Mouse (Mus musculus): ENCODE measurements around the gene Nr1i2. TPM values are rescaled to one million over a fixed set of nuclear protein-coding genes. Genes with fewer than 3 reads are reported as not detected.

Nr1i2 gene
- total RNA-seq, 2 experiments from 2014 or later: not detected

DNA sequence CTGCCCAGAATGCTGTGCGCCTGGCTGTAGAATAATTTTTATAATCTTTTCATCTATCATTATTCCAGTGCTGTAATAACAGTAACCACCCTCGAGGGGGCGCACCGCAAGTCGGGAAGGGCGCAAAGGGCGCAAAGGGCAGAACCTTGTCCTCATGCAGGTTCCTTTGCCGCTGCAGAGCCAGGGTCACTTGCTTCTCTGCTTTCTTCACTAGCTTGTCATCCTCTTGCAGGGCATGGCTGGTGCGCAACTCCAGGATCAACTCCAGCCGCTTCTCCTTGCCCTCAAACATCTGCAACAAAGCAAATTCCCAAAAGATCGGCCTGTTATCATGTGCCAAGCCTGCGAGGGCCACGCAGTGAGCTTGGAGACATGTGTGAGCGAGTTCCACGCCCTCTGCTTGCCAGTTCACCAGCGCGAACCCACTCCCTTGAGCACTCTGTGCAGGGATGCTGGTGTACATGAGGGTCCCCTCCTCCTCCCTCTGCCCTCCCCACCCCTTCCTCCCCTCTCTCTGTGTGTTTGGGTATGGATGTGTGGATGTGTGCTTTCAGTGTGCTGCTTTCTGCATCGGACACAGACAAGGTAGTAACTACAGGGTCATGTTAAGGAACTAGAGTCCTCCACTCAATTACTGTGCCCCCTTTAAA is 12.1 kb upstream of the Nr1i2 start:
- peak; percentile 73 for TF ChIP-seq CTCF (conservative IDR thresholded peaks at IDR 0.05)
- no peak overlapping the region for H3K4me3 ChIP-seq
- H3K27ac ChIP-seq: no peak overlapping the region
- no peak for DNase-seq (ENCODE audit: low spot score in 2 of 2)

DNA sequence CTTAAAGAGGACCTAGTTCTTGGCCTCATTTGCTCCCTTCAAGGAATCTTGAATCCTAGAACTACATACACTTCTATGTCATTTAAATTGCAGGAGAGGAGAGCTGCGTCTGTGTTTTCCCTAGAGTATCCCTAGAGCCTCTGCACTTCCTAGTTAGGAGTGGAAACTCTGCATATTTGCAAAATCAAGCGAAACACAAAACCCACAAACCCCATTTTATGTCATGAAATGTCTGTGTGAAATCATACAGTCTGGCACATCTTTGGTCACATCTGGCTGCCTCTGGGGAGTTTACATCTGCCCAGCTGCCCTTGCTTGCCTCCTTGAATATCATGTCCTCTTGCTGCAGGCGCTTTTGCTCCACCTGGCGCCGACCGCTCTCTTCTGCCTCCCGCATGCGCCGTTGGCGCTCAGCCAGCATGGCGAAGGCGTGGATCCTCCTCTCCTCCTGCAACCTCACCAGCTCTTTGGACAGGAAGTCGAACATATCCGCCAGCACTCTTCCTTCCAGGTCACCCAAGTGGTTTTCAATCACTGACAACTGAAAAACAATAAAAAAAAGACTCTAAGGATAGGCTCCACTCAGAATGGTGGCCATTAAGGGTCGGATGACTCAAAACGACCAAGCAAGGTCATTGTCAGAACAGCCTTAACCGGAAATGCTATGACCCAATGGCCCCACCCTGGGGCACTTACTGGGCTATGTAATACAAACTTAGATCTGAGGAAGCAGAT is 10.0 kb upstream of the Nr1i2 start:
- no peak overlapping the region for H3K27ac ChIP-seq
- no peak for TF ChIP-seq CTCF (conservative IDR thresholded peaks at IDR 0.05)
- DNase-seq (ENCODE audit: low spot score in 2 of 2): no peak
- H3K4me3 ChIP-seq: no peak overlapping the region

GRCm38 (mm10) chr16:38302367-38302766 is 7.7 kb upstream of the Nr1i2 start:
- DNase-seq (ENCODE audit: low spot score in 2 of 2): no peak
- Histone ChIP-seq H3K27ac (no peak overlapping the region), H3K4me3 (no peak overlapping the region)
- TF ChIP-seq CTCF (conservative IDR thresholded peaks at IDR 0.05): no peak

DNA sequence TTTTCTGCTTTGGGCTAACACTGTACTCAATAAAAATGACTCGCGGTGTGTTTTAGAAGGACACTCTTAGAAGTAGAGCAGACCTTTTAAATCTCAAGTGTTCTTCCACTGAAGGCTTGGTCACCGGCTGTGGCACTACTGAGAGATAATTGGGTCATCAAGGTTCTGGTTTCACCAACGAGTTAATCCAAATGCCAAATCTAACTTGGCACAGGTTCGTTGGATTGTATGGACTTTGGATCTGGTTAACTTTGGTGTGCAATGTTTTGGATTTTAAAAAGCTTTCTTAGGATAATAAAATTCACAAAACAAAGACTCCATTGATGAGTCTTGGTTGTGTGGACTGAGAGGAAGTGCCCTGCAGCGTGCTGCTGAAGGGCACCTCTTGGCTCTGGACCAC is 3.8 kb upstream of the Nr1i2 start:
- Histone ChIP-seq H3K27ac (no peak overlapping the region), H3K4me3 (no peak overlapping the region)
- no peak for DNase-seq (ENCODE audit: low spot score in 2 of 2)
- TF ChIP-seq CTCF (conservative IDR thresholded peaks at IDR 0.05): no peak

DNA sequence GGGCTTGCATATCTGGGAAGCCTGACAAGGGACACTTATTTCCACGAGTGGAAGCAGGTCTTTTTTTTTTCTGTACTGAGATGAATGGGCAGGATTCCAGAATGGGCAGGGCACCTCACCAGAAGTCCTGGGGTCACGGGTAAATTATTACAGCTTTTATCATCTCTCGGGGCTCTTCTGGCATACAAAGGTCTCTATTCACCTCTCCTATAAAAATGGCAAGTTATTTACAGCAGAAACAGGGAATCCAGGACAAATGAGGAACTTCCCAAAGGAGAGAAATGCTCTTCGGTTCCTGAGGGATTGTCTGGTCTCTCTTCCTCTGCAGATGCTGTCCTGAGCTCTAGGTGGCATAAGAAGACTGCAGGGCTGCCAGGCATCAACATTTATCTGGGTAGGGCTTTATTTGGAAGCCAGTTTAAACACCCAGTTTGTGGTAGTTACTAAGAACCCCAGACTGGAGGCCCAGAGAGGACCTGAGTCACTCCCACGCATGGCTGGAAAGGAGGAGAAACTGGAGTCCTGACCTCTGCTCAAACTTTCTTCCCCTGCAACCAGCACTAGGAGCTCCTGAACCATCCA is 816 bp upstream of the Nr1i2 start:
- no peak overlapping the region for H3K4me3 ChIP-seq
- H3K27ac ChIP-seq: no peak overlapping the region
- no peak for DNase-seq (ENCODE audit: low spot score in 2 of 2)
- TF ChIP-seq CTCF (conservative IDR thresholded peaks at IDR 0.05): peak; percentile 72

- H3K27ac ChIP-seq: no peak overlapping the region
- no peak overlapping the region for H3K4me3 ChIP-seq
- no peak for DNase-seq (ENCODE audit: low spot score in 2 of 2)
- TF ChIP-seq CTCF (conservative IDR thresholded peaks at IDR 0.05): no peak
Observed at GRCm38 (mm10) chr16:38290151-38290550, 4.5 kb downstream of the Nr1i2 start.

- TF ChIP-seq CTCF (conservative IDR thresholded peaks at IDR 0.05): no peak
- H3K4me3 ChIP-seq: no peak overlapping the region
- no peak overlapping the region for H3K27ac ChIP-seq
- no peak for DNase-seq (ENCODE audit: low spot score in 2 of 2)
Observed at GRCm38 (mm10) chr16:38288851-38289250, 5.8 kb downstream of the Nr1i2 start.

DNA sequence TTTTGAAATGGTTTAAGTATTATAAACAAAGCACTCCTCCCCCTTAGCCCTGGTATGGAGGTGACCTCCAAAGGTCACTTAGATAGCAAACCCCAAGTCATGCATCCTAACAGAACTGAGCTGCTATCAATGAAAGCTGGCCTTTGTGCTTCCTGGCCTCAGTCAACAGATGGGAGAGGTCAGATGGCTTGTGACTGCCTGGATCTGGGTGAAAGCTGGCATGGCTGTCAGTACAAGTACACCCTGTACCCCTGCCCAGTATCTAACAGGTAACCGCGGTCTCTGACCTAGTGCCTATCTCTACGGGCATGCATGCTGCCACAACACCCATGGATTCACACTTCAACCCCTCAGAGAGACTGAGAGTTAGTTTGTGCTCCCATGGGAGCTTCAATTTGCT is 6.9 kb downstream of the Nr1i2 start:
- H3K27ac ChIP-seq: no peak overlapping the region
- TF ChIP-seq CTCF (conservative IDR thresholded peaks at IDR 0.05): no peak
- H3K4me3 ChIP-seq: no peak overlapping the region
- DNase-seq (ENCODE audit: low spot score in 2 of 2): no peak

DNA sequence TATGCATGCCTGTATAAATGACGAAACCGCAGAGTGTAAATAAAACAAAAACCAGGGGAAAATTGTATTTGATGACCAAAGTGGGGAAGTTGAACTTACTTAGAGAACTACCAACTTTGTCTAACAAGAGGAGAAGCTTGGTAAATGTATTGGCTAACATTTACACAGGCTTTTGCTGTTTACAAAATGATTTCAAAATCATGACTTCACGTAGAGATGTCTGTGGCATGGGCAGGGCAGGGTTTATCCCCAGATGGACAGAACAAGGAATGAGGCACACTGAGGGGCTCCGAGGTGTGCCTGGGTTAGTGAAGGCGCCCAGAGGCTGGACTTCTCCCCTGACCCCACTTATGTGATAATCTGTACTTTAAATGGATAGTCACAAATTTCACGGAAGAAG is 7.3 kb downstream of the Nr1i2 start:
- TF ChIP-seq CTCF (conservative IDR thresholded peaks at IDR 0.05): no peak
- Histone ChIP-seq H3K27ac (no peak overlapping the region), H3K4me3 (no peak overlapping the region)
- no peak for DNase-seq (ENCODE audit: low spot score in 2 of 2)

DNA sequence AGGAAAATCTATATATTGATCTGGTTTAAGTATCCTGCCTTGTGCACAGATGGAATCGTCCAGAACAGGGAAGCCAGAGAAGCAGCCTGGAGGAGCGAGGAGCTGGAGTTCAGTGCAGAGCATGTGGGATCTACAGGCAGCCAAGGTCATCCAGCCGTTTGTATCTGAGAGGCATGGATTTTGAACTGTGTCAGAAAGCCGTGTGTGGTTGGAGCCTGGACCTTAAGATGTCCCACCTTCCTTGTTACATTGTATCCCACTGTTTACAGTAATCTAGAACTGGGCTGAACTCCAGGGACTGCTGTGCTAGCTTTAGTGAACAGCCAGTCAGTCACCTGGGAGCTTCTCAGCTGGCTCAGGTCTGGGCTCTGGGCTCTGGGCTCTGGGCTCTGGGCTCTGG is 8.1 kb downstream of the Nr1i2 start:
- H3K4me3 ChIP-seq: no peak overlapping the region
- no peak for TF ChIP-seq CTCF (conservative IDR thresholded peaks at IDR 0.05)
- DNase-seq (ENCODE audit: low spot score in 2 of 2): no peak
- no peak overlapping the region for H3K27ac ChIP-seq

GRCm38 (mm10) chr16:38285801-38286200 is 8.8 kb downstream of the Nr1i2 start:
- TF ChIP-seq CTCF (conservative IDR thresholded peaks at IDR 0.05): no peak
- no peak for DNase-seq (ENCODE audit: low spot score in 2 of 2)
- no peak overlapping the region for H3K4me3 ChIP-seq
- H3K27ac ChIP-seq: no peak overlapping the region

DNA sequence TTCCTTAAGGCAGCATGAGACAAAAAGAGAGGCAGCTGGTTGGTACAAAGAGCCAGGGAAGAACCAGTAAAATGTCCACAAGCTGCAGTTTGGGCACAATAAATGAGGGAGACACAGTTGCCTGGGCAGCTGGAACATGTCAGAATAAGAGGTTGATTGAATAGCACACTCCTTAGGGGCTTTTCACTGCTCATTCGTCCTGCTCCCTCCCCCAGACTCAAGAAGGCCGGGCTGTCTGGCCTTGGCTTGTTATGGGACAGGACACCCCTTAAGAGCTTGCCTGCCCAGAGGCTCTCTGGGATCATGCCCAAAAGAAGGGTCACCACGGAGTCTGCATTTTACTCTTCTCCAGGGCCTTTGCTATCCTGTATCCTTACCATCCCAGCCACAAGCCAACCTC is 11.3 kb downstream of the Nr1i2 start:
- H3K27ac ChIP-seq: no peak overlapping the region
- DNase-seq (ENCODE audit: low spot score in 2 of 2): no peak
- no peak overlapping the region for H3K4me3 ChIP-seq
- no peak for TF ChIP-seq CTCF (conservative IDR thresholded peaks at IDR 0.05)

DNA sequence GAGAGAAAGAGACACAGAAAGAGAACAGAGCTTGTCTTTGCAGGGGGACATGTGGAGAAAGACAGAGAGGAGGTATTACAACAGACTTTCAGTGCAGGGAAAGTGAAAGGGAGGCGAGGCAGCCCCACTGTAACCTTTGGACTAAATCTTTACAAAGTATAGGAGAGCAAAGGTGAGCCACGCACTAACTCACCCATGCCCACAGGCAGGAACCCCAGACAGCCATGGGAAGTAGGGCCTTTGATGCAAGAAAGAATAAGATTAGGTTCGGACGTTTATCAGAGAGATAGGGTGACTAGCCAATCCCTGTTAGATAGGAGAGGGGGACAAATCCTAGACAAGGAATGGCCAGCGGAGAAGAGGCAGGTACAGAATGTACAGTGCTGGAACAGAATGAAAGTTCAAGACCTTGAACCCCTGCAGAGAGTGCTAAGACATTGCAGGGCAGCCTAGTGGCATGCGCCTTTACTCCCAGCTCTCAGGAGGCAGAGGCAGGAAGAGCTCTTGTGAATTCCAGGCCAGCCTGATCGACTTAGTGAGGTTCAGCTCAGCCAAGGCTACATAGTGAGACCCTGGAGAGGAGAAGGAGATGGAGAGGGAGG is 12.0 kb downstream of the Nr1i2 start:
- TF ChIP-seq CTCF (conservative IDR thresholded peaks at IDR 0.05): no peak
- no peak for DNase-seq (ENCODE audit: low spot score in 2 of 2)
- no peak overlapping the region for H3K27ac ChIP-seq
- no peak overlapping the region for H3K4me3 ChIP-seq
